Mouse (Mus musculus) left cerebral cortex, postnatal 25 days (tissue): Measurements from ENCODE around the gene Ccdc146. TPM values are rescaled to one million over a fixed set of nuclear protein-coding genes. Genes with fewer than 3 reads are reported as not detected.
A peak's percentile ranks its signal among the peaks of the same experiment; 100 is the strongest.
"Not testable (repeated sequence)": the region's sequence is repeated elsewhere in the genome, so short reads cannot be mapped to it uniquely, and the experiment has no call there.

Experiments
- DNase-seq, 2 experiments: peaks; one replicate each; pipeline ENCODE4 v3.0.0; 2022; ENCODE audit warnings: low spot score in 2 of 2, mixed read lengths in 1 of 2
- intact Hi-C: fragments of 180-260 bp; cut with DNase I; formaldehyde crosslinking; loops from one replicate; pipeline ENCODE4 v1.15.1; 2025
- total RNA-seq, 2 experiments: library from RNA; stranded (reverse); gene quantifications; 2 replicates each; pipeline ENCODE4 v1.2.3; 2021

Ccdc146 gene
- total RNA-seq, 2 experiments from 2014 or later, result 0.18 to 0.23 TPM

GRCm38 (mm10) chr5:21351678-21352077 lies 72.8 kb downstream of the Ccdc146 start:
- intact Hi-C loops, result no loop called here
- DNase-seq, result no peak

GRCm38 (mm10) chr5:21348366-21348765 lies 76.1 kb downstream of the Ccdc146 start:
- DNase-seq, result no peak
- intact Hi-C loops, result no loop called here

- DNase-seq, intact Hi-C loops: not testable (repeated sequence)
Measured at GRCm38 (mm10) chr5:21342265-21342664, 82.2 kb downstream of the Ccdc146 start.

- DNase-seq, result no peak
- intact Hi-C loops, result no loop called here
Measured at GRCm38 (mm10) chr5:21332119-21332518, 92.4 kb downstream of the Ccdc146 start.

GRCm38 (mm10) chr5:21331656-21332055 lies 92.8 kb downstream of the Ccdc146 start:
- DNase-seq, result no peak
- intact Hi-C loops, result no loop called here

- DNase-seq, result no peak
- intact Hi-C loops, result loop anchor here (2.0 kb wide), 1 partner anchor 95 kb away; the partner anchor contains the start of genes Ccdc146 and Fam185a
Measured at GRCm38 (mm10) chr5:21329672-21330665, 94.5 kb downstream of the Ccdc146 start.

- no peak for DNase-seq
- intact Hi-C loops, result loop anchor here (2.0 kb wide), 1 partner anchor 96 kb away; the partner anchor contains the start of genes Ccdc146 and Fam185a
Measured at GRCm38 (mm10) chr5:21328560-21328959, 95.9 kb downstream of the Ccdc146 start.

- intact Hi-C loops, result no loop called here
Measured at GRCm38 (mm10) chr5:21326494-21326893, 98.0 kb downstream of the Ccdc146 start.

GRCm38 (mm10) chr5:21320138-21320537 lies 104.3 kb downstream of the Ccdc146 start:
- intact Hi-C loops, result no loop called here
- DNase-seq, result no peak

More at GRCm38 (mm10) chr5:21326494-21326893, 98.0 kb downstream of the Ccdc146 start:
- peak in 1 of 2 experiments; percentile 40 for DNase-seq

- DNase-seq, result peak in 1 of 2 experiments; percentile 36
- intact Hi-C loops, result no loop called here
Measured at GRCm38 (mm10) chr5:21314696-21315095, 109.8 kb downstream of the Ccdc146 start.

GRCm38 (mm10) chr5:21307165-21307564 lies 117.3 kb downstream of the Ccdc146 start:
- no peak for DNase-seq
- intact Hi-C loops, result no loop called here

- intact Hi-C loops, result no loop called here
- DNase-seq, result no peak
Measured at GRCm38 (mm10) chr5:21301011-21301410, 123.5 kb downstream of the Ccdc146 start.

- intact Hi-C loops, result no loop called here
- no peak for DNase-seq
Measured at GRCm38 (mm10) chr5:21300058-21300457, 124.4 kb downstream of the Ccdc146 start.

- intact Hi-C loops, result no loop called here
- DNase-seq, result no peak
Measured at GRCm38 (mm10) chr5:21299076-21299755, 125.3 kb downstream of the Ccdc146 start.

- DNase-seq, result no peak
- intact Hi-C loops, result no loop called here
Measured at GRCm38 (mm10) chr5:21295683-21296082, 128.8 kb downstream of the Ccdc146 start.

- intact Hi-C loops, result no loop called here
- no peak for DNase-seq
Measured at GRCm38 (mm10) chr5:21290594-21290993, 133.9 kb downstream of the Ccdc146 start.

- intact Hi-C loops, result no loop called here
- DNase-seq, result no peak
Measured at GRCm38 (mm10) chr5:21288658-21289435, 135.6 kb downstream of the Ccdc146 start.

- intact Hi-C loops, result no loop called here
- DNase-seq, result peak in 1 of 2 experiments; percentile 7
Measured at GRCm38 (mm10) chr5:21283356-21284062, 141.0 kb downstream of the Ccdc146 start.

GRCm38 (mm10) chr5:21277685-21278084 lies 146.8 kb downstream of the Ccdc146 start:
- DNase-seq, result not testable (repeated sequence)
- intact Hi-C loops, result loop anchor here (5.0 kb wide), 1 partner anchor 365 kb away; no protein-coding TSS in a partner anchor
